Mouse (Mus musculus) forebrain, postnatal 0 days (tissue): Measurements from ENCODE around the gene Thoc6. TPM values are rescaled to one million over a fixed set of nuclear protein-coding genes. Genes with fewer than 3 reads are reported as not detected.

Experiments used
- ATAC-seq: fragments of 200-750 bp; cut with Nextera tagmentation; 2 replicates; pipeline ENCODE4 v1.8.0; 2017; ENCODE audit warnings: mild to moderate bottlenecking, moderate library complexity
- DNase-seq: peaks from one replicate; pipeline ENCODE4 v3.0.0-alpha.2; 2015
- H3K27ac ChIP-seq: fragments of 300-500 bp; sonication (generic); 2 replicates; pipeline ENCODE4 v1.5.1; 2014; ENCODE audit warnings: low read depth, mild to moderate bottlenecking, antibody characterized with exemption, low read length, moderate library complexity, mixed read lengths
- H3K27me3 ChIP-seq: fragments of 300-500 bp; sonication (generic); 2 replicates; pipeline ENCODE4 v1.6.1; 2014; ENCODE audit warnings: mild to moderate bottlenecking, low read length, mixed read lengths; ENCODE audit not compliant: insufficient read depth
- H3K36me3 ChIP-seq: fragments of 300-500 bp; sonication (generic); 2 replicates; pipeline ENCODE4 v1.6.1; 2014; ENCODE audit warnings: mild to moderate bottlenecking, moderate library complexity; ENCODE audit not compliant: insufficient read depth
- H3K4me1 ChIP-seq: fragments of 300-500 bp; sonication (generic); 2 replicates; pipeline ENCODE4 v1.6.1; 2014; ENCODE audit warnings: antibody characterized with exemption; ENCODE audit not compliant: insufficient read depth
- H3K4me2 ChIP-seq: fragments of 300-500 bp; sonication (generic); 2 replicates; pipeline ENCODE4 v1.6.1; 2014; ENCODE audit warnings: low read depth, mild to moderate bottlenecking, moderate library complexity
- H3K4me3 ChIP-seq: fragments of 300-500 bp; sonication (generic); 2 replicates; pipeline ENCODE4 v1.5.1; 2014; ENCODE audit warnings: low read depth, low read length, mixed read lengths
- H3K9ac ChIP-seq: fragments of 300-500 bp; sonication (generic); 2 replicates; pipeline ENCODE4 v1.6.1; 2014; ENCODE audit warnings: mild to moderate bottlenecking
- H3K9me3 ChIP-seq: fragments of 300-500 bp; sonication (generic); 2 replicates; pipeline ENCODE4 v1.6.1; 2016; ENCODE audit warnings: low read length
- CTCF ChIP-seq: sonication (generic); IDR thresholded peaks from 2 replicates; pipeline ENCODE4 v1.5.1; 2016; ENCODE audit warnings: antibody characterized with exemption, control low read depth, low read depth
- WGBS: fragments of 180-500 bp; shearing (Covaris S2); extraction: QIAGEN DNeasy Blood & Tissue Kit; methylation state at CpG from one replicate; pipeline ENCODE4 v1.1.7; 2014; 5-methylcytosine and 5-hydroxymethylcytosine counted together
- polyA plus RNA-seq: library from polyadenylated mRNA; unstranded; fragments of >200 nt; fragmentation: Nextera tagmentation; extraction: Ambion mirVana; gene quantifications from 2 replicates; pipeline ENCODE4 v1.2.1, GENCODE M21; 2015
- total RNA-seq: library from RNA; depleted of rRNA; stranded (reverse); fragments of >200 nt; gene quantifications from 2 replicates; pipeline ENCODE4 v1.2.3, GENCODE M21; 2014

Thoc6 gene
- total and polyA plus RNA-seq, 2 experiments from 2014 or later, result 14.7 to 18.0 TPM

GRCm38 (mm10) chr17:23677236-23677679 is 3.6 kb upstream of the Thoc6 start, which contains the start of gene Tnfrsf12a:
Gene Tnfrsf12a (minus strand): TSS chr17:23677468.
- H3K27ac ChIP-seq, result no peak within 1 kb of the TSS
- H3K4me1 ChIP-seq, result peaks cover 18% of the 10 kb centered on the region; the same call in 1 of the 2 replicates
- H3K27me3 ChIP-seq, result peaks cover 30% of the 10 kb centered on the region
- WGBS, result 1% methylated on average over 34 of the region's 34 CpGs
- no peaks in the 10 kb centered on the region for H3K36me3 ChIP-seq
- peak within 1 kb of the TSS; percentile 39 for H3K4me3 ChIP-seq
- H3K4me2 ChIP-seq, result peak within 1 kb of the TSS; percentile 70
- H3K9ac ChIP-seq, result peak within 1 kb of the TSS; percentile 23; the same call in 1 of the 2 replicates
- peak; percentile 21; the same call in 1 of the 2 replicates for ATAC-seq
- TF ChIP-seq CTCF, result no peak
- peak; percentile 80 for DNase-seq
- H3K9me3 ChIP-seq, result no peaks in the 10 kb centered on the region

- H3K27me3 ChIP-seq, result peaks cover 30% of the 10 kb centered on the region
- peak overlapping the region; percentile 70 for H3K4me2 ChIP-seq
- no peak overlapping the region for H3K27ac ChIP-seq
- peak overlapping the region; percentile 23; the same call in 1 of the 2 replicates for H3K9ac ChIP-seq
- ATAC-seq, result no peak
- H3K36me3 ChIP-seq, result no peaks in the 10 kb centered on the region
- no peak for TF ChIP-seq CTCF
- DNase-seq, result no peak
- WGBS, result under 1% methylated on average over 37 of the region's 37 CpGs
- H3K4me1 ChIP-seq, result peaks cover 18% of the 10 kb centered on the region; the same call in 1 of the 2 replicates
- peak overlapping the region; percentile 39 for H3K4me3 ChIP-seq
- H3K9me3 ChIP-seq, result no peaks in the 10 kb centered on the region
Observed at GRCm38 (mm10) chr17:23676473-23677031, 2.9 kb upstream of the Thoc6 start.

DNA sequence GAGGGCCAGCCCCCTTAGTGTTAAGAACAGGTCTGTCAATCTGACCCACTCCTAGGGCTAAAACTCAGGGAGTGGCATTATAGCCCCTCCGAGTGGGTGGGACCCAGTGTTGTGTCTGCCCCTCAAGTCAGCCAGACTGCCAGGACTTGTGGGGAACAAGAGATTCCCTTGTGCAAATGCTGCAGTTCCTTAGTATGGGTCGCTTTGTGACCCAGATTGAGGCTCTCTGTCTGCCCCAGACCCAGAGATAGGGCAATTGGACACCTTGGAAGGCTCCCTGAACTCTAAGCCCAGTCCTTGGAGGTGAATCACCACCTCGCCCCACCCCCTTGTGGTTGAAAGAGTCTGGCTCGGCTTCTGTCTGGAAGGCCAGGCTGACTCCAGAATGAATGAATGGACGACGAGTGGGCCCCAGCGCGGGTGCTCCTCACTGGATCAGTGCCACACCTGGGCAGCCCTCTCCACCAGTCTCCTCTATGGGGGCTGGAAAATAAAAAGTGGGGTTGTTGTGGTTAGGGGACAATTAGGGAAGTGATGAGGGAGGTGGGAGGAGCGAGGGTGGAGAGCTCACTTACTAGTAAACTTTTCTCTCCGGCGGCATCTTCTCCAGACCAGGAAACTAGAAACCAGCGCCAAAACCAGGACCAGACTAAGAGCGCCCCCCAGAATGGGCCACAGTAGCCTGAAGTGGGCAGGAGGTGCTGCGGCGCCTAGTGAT is 2.0 kb upstream of the Thoc6 start:
- peaks cover 24% of the 10 kb centered on the region for H3K27me3 ChIP-seq
- DNase-seq (no peak), ATAC-seq (no peak)
- no peak overlapping the region for H3K4me3 ChIP-seq
- peaks cover 18% of the 10 kb centered on the region; the same call in 1 of the 2 replicates for H3K4me1 ChIP-seq
- 14% methylated on average over 15 of the region's 15 CpGs for WGBS
- no peak overlapping the region for H3K9ac ChIP-seq
- H3K4me2 ChIP-seq, result peak overlapping the region; percentile 70
- no peak for TF ChIP-seq CTCF
- H3K36me3 ChIP-seq, result no peaks in the 10 kb centered on the region
- H3K27ac ChIP-seq, result no peak overlapping the region
- H3K9me3 ChIP-seq, result no peaks in the 10 kb centered on the region

- H3K4me3 ChIP-seq, result no peak overlapping the region
- H3K4me1 ChIP-seq, result peaks cover 18% of the 10 kb centered on the region; the same call in 1 of the 2 replicates
- H3K4me2 ChIP-seq, result peak overlapping the region; percentile 85; the same call in 1 of the 2 replicates
- WGBS, result 39% methylated on average over 5 of the region's 5 CpGs
- H3K27me3 ChIP-seq, result peaks cover 18% of the 10 kb centered on the region
- H3K27ac ChIP-seq, result no peak overlapping the region
- H3K9me3 ChIP-seq, result no peaks in the 10 kb centered on the region
- no peak overlapping the region for H3K9ac ChIP-seq
- no peak for ATAC-seq
- TF ChIP-seq CTCF, result no peak
- no peak for DNase-seq
- 0 out of 2 replicates have a peak, but pooled peaks cover under 1% of the 10 kb centered on the region for H3K36me3 ChIP-seq
Observed at GRCm38 (mm10) chr17:23675127-23675526, 1.4 kb upstream of the Thoc6 start.

DNA sequence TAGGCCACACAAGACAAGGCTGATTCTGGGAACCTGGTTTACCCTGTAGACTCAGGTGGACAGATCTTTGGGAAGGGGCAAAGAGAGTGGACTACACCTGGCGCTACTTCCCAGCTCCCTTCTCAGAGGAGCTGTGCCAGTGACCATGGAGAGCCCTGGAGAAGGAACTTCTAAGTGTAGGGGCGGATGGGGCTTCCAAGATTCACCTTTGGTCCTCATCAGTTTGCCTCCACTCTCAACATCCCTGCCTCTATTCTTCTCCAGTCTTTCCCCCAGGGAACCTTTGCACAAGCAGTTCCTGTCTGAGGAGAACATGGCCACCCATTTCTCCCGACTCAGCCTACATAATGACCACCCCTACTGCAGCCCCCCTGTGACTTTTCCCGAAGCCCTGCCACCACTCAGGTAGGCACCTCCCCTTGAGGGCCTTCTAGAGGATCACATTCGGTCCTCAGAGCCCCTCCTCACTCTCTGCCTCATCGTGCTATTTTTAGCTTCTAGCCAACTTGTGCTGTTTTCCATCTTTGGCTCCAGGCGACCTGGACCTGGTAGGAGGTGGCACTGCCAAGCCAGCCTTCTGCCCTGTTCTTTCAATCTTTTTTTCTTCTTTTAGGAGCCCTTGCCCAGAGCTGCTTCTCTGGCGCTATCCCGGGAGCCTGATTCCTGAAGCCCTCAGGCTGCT is 730 bp upstream of the Thoc6 start:
- Histone ChIP-seq H3K27me3 (peaks cover 11% of the 10 kb centered on the region; the same call in 1 of the 2 replicates), H3K4me1 (peaks cover 18% of the 10 kb centered on the region; the same call in 1 of the 2 replicates), H3K4me2 (peak overlapping the region; percentile 85), H3K4me3 (peak overlapping the region; percentile 71), H3K9me3 (no peaks in the 10 kb centered on the region), H3K9ac (peak overlapping the region; percentile 72; the same call in 1 of the 2 replicates), H3K36me3 (0 out of 2 replicates have a peak, but pooled peaks cover 6% of the 10 kb centered on the region), H3K27ac (no peak overlapping the region)
- no peak for TF ChIP-seq CTCF
- ATAC-seq (no peak), DNase-seq (no peak)
- WGBS, result 38% methylated on average over 9 of the region's 9 CpGs

- peak overlapping the region; percentile 85 for H3K4me2 ChIP-seq
- peaks cover 15% of the 10 kb centered on the region for H3K36me3 ChIP-seq
- H3K27me3 ChIP-seq, result 0 out of 2 replicates have a peak, but pooled peaks cover 3% of the 10 kb centered on the region
- 71% methylated on average over 3 of the region's 3 CpGs for WGBS
- H3K9me3 ChIP-seq, result no peaks in the 10 kb centered on the region
- H3K4me1 ChIP-seq, result peaks cover 18% of the 10 kb centered on the region; the same call in 1 of the 2 replicates
- H3K27ac ChIP-seq, result no peak overlapping the region
- DNase-seq (no peak), ATAC-seq (no peak)
- peak overlapping the region; percentile 72; the same call in 1 of the 2 replicates for H3K9ac ChIP-seq
- TF ChIP-seq CTCF, result no peak; the same call in 1 of the 2 replicates
- H3K4me3 ChIP-seq, result peak overlapping the region; percentile 71
Observed at GRCm38 (mm10) chr17:23672761-23673160, 921 bp downstream of the Thoc6 start.
